Mouse (Mus musculus): ENCODE data around the gene Map7.

Gene Map7

DNA sequence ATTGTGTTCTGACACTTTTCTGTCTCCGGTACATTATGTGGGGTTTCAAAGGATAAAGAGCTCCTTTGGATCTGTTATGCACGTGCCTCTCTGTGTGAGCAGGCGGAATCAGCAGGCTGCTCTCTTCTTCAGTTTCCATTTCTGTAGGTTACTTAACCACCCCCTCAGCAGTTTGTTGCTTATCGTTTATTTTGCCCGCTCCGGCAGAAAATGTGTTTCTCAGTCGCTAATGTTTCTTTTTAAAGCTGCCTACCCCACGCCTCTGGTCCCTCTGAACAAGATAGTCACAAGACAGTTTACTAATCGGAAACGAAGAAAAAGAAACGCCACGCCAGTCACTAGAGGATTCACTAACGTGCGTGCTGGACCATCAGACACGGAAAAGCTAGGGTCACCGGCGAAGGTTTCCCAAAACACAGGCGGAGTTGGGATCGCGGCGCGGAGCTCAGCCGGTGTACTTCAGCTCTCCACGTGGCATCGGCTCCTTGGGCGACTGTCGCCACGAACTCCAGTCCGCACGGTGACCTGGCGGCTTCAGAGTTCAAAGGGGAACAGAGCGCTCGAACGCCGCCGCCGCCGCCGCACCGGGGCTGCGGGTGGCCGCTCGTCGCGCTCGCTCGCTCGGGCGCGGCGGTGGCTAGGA is at the start of gene Map7:
TSS of gene Map7 (plus strand) at position 342 of the 643 bp plus-strand sequence.
- no peak for DNase-seq (ENCODE audit: low spot score)

DNA sequence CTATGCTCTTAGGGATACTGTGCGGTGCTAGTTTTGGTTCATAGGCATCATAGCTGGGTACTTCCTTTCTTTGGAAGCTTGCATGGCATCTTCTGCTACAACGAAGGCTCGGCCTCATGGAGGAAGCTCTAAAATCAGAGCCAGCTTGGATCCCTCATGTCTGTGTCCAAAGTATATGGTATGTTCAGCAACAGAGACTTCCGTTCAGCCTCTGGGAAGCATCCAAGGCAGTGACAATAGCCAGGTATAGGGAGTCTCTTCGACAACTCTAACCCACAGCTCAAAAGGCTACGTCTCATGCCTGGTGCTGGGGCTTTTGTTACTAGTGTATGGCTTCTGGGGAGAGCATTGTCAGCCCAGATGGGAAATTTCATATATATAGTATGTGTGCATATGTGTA is 46.8 kb upstream of the Map7 start:
- no peak for DNase-seq (ENCODE audit: low spot score)

DNA sequence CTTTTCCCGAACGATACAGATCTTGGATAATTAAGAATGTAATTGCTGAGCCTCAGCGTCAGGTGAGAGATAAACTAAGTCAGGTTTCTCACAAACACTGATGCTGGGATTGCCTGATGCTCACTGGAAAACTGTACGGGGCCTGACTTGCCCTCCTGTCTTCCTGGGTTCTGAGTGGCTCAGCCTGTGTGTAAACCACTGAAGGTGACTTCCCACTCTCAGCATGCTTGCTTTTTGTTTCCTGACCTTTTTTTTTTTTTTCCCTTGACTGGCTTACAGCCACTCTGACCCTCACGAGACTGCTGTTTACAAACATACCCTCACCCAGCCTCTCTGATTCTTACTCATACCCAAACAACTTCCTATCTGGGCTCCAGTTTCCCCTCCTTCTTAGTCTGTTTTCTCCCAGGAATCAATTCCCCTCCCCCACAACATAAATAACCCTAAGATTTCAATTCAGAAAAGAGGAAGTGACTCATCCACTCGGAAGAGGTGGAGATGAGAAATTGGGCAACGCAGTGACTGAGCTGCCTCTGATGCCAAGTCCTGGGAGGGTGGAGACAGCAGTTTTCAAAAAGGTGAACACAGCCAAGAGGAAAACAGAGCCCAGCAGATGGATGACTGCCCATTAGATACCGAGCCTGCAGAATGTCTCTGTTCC is 43.9 kb upstream of the Map7 start:
- DNase-seq (ENCODE audit: low spot score) = no peak

DNA sequence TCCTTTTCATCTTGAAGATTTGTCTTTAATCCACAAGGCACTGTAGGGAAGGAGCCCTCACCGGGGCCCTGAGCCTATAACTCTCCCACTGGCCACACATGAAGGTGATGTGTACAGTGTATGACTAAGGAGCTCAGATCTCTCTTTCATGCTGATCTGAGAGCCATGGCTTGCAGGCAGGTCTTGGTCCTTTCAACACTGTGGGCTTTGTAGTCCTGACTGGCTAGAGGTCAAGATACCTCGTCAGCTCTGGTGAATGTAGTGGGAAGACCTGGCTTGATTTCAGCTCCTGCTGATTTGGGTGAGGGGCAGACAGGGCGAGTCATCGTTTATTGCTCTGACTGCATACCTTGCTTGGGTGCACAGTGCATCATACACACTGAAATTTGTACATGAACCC is 42.7 kb upstream of the Map7 start:
- DNase-seq (ENCODE audit: low spot score) = no peak

DNA sequence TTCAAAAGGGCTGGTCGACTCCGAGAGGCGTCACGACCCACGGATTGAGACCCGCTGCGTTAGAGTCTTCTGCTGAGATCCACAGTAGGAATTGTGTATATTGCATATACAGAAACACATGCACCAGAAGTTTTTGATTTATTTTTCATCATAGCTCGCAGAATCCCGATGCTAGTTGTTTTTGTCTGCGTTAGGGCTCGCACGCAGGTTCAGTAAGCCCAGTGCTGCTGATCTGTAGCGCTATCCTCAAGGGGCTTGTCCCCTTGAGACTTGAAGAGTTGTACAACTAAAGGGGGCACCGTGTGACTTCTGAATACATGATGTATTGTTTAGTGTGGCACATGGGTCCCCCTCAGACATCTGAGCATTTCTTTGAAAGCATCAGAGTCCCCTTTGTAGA is 41.2 kb upstream of the Map7 start:
- DNase-seq (ENCODE audit: low spot score) = no peak

DNA sequence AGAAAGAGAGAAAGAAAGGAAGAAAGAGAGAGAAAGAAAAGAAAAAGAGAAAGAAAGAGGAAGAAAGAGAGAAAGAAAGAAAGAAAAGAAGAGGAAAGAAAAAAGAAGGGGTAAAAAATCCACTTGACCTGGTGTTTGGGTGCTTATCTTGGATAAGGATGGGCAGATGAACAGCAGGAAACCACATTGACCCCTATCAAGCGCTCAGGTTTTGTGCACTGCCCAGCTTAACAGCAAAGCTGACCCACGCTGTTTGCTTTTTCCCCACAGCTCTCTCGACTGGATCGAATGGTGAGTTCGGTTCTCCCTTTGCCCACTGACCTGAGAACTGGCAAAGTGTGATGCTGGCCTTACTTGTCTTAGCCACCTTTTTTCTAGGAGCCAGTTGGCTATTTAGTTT is 36.8 kb upstream of the Map7 start:
- DNase-seq (ENCODE audit: low spot score) = no peak

DNA sequence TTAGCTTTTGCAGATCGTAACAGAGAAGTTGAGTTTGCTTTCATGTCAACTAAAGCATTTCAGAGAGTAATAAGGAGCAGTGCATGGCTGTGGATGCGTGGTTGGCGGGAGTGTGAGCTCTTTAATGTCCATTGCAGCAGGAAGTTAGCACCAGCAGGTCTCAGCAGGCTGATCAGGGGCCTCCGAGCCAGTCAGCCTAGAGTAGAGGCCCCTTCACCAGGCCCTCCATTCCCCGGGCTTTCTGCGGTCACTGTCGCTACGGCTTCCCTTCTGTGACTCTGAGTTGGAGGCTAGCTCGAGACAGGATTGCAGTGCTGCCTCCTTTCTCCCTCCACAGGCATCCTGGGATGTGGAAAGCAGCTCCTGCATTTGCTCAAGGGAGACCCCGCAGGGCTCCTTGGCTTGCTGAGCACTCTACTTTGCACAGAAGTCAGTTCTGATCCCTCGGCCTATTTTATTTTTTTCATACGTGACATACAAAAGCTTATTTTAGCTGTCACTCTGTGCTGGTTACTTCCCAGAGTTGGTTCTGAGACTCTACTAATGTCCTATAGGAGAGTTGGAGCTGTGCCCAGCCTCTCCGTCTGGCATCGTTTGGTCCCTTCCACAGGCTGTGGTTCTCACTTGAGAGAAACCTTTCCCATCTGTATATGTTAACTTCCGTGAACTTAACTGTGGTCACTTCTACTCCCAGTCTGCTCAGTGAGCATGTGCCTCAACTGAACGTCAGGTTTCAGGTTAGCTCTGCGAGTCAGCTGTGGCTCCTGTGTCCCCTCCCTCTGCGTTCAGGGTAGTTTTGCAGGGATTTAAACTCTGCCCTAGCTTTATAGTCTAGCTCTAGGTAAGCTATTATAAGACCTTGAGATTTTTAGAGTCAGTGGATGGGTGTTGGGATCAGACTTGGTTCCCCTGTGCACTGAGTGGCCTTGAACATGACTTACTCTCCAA is 36.0 kb upstream of the Map7 start:
- no peak for DNase-seq (ENCODE audit: low spot score)

DNA sequence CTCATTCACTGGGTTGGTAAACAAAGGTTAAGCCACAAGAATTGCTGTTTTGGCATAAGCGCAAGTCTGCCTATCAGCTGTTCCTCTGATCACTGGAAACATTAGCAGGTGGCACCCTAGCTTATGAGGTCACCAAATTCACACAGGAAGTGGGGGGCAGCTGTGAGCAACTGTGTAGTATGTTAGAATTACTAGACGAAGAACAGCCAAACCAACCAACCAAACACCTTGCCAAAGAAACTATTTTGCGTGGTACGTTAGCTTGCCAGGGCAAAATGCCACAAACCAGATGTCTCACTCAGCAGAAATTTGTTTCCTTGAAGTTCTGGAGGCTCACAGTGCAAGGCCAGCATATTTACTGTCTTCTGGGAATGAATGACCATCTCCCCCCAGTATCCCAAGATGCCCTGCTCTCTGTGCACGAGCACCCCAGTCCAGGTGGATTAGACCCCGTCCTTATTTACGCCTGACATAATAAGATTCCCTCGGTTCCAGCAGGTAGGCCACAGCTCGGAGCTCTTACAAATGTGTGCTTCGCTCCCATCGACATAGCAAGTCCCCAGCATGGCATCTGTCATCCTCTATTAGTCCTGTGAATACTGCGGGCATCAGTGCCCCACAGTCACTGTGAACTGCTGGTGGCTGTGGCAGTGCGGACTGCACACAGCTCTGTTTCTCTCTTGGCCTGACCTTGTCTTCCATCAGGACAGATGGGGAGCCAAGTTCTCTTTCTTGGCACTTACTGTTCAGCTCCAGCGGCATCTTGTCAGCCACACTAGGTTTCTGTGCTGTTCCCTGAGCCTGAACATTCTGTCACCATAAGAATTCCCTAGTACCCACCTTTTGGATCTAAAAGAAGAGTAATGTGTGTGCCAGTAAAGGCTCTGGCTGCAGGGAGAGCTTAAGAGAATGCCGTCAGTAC is 28.5 kb upstream of the Map7 start:
- no peak for DNase-seq (ENCODE audit: low spot score)

DNA sequence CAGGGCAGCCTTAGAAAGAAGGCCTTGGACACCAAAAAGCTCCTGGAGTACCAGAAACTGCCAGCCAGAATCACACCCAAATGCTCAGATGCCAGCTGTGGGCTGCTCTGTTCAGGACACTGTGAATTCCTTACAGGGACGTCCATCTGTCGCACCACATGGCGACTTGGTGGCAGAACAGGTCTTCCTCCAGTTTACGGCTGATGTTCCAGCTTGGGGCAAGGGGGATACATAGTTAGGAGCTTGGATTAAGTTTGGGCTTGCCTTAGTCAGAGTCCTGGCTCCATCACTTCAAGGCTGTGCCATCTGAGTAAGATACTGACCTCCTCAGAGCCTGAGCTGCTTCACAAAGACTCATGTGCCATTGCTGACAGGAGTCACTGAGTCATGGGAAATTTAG is 26.3 kb upstream of the Map7 start:
- no peak for DNase-seq (ENCODE audit: low spot score)

DNA sequence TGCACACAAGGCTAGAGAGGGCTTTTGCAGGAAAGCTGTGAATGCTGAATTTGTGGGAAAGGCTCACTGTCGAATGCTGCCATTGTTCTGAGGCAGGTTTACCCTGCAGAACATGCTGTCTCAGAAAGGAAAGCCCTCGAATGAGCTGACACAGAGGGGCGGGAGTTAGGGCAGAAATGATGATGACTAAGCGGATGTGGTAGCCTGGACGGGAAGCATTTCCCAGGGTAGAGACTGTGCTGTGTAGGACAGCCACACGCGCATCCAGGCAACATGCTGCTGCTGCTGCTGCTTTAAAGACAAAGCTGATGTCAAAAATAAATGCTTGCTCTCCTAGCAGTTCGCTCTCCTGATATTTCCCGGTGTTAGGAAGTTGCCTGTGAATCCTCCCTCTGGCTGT is 24.9 kb upstream of the Map7 start:
- DNase-seq (ENCODE audit: low spot score) = no peak

DNA sequence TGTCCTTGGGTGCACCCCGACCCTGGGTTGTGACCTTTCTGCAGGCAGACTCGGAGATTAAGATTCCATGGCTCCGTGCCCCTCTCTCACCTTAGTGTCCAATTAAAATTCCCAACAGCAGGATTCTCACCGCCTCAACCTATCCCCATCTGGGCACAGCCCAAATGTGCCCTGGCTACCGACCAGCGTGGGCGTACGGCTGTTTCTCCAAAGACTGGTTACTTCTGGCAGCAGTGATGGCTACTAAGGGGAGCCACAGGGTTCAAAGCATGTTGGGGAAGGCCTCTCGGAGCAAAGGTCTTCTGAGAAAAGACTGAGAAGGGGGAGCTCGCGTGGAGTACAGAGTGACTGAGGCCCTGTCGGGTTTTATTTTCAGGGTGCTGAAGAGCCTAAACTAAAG is 23.7 kb upstream of the Map7 start:
- DNase-seq (ENCODE audit: low spot score) = no peak

DNA sequence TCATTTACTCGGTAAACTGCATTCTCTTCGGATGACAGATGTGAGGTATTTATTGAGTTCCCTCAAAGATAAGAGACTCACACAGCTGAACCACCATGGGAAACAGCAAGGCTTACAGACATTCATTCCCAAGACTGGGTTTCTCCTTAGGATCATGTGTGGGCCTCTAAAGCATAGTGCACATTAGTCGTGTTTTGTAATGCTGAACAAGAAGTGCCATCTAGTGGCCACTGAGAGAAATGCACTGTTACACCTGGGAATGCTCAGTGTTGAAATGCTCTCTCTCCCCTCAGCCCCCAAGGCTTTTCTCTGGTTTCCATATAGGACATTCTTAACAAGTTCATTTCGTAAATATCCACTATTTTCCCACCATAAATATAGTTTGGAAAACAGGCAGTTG is 23.0 kb upstream of the Map7 start:
- DNase-seq (ENCODE audit: low spot score) = no peak

DNA sequence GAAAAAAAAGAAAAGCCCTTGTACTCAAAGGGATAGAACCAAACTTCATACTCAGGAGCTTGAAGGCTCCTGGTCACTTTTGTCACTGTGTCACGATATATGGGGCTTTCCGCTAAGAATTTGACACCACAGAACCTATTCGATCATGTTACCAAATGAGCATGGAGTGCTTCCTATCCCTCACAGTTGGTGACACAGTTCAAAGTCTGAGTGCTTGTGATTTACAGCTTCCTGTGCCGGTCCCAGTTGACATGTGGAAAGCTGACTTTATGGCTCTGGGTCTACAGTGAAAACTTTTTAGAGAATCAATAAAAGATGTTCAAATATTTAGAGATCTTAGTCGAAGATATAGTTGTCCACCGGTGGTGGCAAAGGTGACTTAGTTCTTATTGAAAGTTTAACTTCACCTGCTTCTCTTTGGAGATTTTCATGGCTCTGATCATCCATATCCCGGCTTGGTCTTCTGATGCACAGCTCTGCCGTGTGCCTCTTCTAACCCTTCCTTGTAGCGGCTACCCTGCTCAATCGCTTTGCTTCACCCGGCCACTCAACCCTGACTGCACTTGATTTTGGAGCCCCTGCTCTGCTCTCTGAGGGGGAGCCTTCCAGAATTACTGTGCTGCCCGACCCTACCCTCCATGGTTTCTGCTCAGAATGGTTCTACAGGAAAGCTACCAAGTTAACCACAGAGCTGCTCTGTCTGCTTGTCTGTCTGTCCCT is 15.2 kb upstream of the Map7 start:
- no peak for DNase-seq (ENCODE audit: low spot score)

DNA sequence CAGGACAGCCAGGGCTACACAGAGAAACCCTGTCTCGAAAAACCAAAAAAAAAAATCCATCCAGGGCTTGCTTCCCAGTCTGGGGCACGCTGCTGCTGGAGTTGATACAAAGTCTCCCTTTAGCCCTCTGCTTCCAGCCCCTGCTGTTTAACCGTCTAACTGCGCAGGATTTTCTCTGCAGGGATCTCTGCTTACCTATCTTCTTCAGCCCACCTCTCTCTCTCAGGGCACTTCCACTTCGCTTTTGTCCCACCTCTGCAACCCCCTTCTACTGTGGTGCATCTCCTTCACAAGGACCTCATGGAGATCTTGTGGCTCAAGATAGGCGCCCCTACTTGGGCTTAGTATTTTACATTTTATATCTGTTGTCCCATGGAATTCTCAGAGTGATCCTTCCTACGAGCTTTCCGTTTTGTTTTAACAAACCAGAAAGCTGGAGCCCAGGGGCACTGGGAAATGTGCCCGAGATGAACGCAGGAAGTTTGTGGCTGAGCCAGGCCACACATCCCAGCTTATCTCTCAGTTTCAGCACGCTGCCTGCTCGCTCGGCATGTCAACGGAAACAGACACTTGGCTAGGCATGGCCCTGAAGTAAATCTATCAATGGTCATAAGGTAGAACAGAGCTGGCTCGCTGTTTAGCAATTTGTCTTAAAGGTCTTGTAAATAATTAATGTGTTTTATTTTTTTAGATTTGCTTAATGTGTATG is 12.8 kb upstream of the Map7 start:
- DNase-seq (ENCODE audit: low spot score) = no peak

DNA sequence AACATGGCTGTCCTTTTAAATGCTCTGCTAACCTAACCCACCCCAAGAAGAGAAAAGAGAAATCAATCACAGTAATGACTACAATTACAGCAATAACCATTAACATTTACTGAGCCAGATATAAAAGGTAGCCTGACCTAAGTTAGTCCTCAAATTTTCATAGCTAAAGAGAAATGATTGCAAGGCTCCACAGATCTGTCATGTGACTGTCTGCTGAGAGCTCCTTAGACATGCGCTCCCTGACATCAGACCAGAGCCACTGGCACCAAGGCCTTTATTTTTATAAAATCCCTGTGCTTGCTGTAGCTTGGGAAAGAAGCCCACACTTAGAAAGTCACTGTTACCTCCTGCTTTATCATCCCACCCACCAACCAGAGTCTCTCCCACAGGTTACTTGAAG is 11.8 kb upstream of the Map7 start:
- no peak for DNase-seq (ENCODE audit: low spot score)

DNA sequence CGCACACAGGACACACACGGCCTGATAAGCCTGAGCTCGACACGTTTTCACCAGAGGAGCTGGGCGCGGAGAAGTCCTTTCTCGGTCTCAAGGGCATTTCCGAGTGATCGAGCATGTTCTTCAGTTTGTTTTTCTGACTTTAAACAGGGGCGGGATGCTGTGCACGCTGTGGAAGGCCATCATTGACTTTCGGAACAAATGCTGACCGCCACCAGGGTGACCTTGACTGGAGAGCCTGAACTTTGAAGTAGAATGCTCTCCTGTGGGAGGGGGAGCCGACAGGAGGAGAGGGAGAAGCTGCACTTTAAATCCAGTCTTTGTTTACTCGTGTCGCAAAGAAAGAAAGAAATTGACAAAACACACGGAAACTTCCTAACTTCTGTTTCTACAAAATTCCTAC is 6.9 kb upstream of the Map7 start:
- no peak for DNase-seq (ENCODE audit: low spot score)

DNA sequence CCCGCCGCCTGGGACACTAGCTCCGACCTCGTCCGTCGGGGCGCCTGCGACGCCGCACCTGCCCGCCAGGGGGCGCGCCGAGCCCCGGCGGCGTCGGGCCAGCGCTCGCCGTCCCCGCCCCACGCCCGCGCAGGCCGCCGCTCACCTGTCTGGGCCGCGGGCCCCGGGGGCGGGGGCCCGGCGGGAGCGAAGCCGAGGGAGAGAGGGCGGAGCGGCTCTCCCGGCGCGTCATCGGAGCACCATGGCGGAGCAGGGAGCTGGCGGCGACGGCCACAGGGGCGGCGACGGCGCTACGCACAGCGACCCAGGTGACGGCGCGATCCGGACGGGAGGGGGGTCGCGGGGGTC is 476 bp downstream of the Map7 start:
- no peak for DNase-seq (ENCODE audit: low spot score)

DNA sequence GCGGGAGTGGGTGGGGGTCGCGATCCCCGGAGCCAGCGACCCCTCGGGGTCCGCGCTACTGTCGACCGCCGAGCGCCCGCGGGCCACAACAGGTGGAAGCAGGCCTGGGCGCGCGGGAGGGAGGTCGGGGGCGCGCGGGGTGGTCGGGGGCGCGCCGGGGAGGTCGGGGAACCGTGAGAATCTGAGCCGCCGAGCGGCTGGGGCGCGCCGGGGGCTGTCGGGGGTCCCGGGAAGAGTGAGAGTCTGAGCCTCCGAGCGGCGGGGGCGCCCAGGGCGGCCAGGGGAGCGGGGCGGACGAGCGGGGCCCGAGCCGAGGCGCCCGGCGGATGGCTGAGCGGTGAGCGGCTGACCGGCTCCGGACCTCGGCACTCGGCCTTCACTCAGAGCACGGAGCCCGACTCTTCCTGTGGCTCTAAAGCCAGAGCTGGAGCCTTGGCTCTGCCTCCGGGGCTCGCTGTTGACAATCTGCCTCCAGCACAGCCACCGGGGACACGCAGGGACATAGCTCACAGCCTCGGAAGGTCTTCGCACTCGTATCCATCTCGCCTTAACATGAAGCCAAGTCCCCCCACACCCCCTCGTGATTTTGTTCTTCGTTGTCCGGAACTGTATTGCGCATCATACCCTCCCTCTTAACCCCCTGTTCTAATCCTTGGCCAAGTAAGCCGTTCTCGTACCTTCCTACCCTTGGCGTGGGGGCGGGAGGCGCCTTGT is 1.0 kb downstream of the Map7 start:
- no peak for DNase-seq (ENCODE audit: low spot score)

DNA sequence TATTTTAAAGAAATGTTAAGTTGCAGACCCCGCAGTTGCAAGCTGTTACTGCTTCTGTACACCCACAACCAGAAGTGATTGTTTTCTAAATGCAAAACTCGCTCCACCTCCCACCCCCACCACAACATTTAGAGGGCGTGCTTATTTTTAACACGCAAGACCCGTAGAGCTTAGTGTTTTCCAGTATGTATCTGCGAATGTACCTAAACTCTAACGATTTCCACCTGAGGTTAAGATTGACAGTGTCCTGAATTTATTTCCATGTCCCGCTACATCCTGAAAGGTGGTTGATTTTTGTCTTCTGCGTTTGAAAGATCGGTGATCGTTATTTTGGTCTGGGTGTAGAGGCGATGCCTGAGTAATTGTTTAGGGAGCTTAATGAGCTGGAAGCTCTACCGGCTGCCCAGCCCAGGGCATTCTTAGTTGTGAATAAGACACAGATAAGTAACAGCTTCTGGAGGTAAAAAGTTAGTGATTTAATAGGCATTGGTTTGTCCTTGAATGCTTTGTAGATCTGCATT is 1.6 kb downstream of the Map7 start:
- no peak for DNase-seq (ENCODE audit: low spot score)

DNA sequence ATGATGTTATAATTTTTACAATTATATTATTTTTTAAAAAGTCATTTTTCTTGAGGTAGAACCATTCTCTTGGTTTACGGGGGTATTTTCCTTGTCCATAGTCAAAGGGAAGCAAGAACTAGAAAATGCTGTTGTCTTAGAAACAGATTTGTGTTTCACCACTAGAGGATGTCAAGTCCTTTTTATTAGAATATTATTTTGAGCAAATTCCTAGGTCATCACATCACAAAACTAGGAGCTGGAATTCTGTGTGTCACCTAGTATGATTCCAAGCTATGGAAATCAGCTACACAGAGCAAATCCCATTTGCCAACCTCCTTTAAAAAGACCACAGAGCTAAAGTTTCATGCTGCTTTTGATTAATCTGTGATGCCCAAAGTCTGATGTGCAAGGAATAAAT is 3.9 kb downstream of the Map7 start:
- DNase-seq (ENCODE audit: low spot score) = no peak

All from urinary bladder, postnatal 10 days (tissue).